Mouse (Mus musculus): ENCODE measurements around the gene Fmo1.

Fmo1 gene

DNA sequence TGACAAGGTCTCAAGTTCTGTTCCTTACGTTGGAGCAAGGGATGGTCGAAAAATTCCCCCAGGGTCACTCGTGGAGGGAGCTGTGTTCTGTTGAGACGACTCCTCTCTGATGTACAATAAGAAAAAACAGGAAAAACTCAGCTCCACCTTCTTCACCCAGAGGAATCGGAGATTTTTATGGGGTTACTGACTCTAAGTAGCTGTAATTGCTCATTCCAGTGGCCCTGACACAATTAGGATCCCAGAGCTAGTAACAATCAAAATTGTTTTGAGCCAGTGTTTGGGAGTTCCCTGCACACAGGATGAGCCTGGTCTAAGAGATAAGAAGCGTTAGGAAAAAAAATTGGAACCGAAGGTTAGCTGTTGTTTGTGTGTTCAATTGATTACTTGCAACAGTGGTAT is at the start of gene Fmo1:
TSS of gene Fmo1 (minus strand) at position 331 of the 402 bp plus-strand sequence.
- DNase-seq (ENCODE audit: extremely low spot score): no peak

DNA sequence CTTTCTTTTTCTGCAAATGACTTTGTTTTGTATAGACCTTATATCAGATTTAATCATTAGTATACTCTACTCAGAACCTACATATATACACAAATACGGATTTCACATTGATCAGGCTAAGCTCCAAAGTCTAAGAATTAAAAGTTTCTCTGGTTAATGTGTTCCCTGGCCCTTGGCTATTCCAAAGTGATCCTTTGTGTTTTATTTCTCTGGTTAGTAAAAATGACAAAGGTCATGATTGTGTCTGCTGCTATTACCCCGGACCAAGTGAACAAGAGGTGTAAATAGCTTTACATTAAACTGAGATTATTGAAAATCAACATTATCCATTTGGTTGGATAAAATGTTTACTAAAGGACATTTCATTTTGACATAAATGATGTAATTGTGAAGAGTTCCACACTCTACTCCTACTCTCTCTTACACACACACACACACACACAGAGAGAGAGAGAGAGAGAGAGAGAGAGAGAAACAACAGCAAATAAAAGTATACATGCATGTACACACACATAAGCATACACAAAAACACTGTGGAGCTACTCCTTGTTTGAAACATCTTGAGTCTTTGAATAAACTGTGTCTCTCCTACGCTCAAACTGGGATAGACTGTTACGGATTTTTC is 48.6 kb upstream of the Fmo1 start:
- DNase-seq (ENCODE audit: extremely low spot score): no peak

DNA sequence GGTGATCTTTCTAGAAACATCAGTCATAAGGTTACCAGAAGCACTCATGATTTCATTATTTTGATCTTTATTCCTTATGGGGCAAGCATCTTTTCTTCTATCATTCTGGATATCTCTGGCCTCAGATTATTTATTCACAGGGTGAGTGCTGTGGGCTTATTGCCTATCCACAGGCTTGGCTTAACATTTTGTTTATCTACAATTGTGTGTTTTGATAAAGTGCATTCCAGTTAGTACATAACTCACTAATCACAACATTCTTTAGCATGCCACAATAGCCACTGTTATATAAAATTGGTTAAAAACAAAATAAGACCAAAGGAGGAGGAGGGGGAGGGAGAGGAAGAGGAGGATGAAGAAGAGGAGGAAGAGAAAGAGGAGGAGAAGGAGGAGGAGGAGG is 45.7 kb upstream of the Fmo1 start:
- no peak for DNase-seq (ENCODE audit: extremely low spot score)

DNA sequence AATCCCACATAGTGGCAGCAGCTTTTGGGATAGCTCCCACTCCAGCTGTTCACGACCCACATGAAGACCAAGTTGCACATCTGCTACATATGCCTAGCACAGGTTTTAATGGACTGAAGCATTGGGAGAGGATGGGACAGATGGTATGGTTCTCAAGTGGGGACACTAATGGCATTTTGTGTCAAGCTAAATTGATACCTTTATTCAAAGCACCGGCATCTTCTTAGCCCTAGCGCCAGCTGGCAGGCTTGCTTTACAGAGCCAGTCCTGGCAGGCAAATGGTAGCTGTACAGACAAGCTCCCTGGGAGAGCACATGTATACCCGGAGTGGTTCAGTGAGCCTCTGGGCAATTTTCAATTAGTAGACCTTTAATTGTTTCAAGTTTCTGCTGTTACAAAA is 35.5 kb upstream of the Fmo1 start:
- DNase-seq (ENCODE audit: extremely low spot score): no peak

DNA sequence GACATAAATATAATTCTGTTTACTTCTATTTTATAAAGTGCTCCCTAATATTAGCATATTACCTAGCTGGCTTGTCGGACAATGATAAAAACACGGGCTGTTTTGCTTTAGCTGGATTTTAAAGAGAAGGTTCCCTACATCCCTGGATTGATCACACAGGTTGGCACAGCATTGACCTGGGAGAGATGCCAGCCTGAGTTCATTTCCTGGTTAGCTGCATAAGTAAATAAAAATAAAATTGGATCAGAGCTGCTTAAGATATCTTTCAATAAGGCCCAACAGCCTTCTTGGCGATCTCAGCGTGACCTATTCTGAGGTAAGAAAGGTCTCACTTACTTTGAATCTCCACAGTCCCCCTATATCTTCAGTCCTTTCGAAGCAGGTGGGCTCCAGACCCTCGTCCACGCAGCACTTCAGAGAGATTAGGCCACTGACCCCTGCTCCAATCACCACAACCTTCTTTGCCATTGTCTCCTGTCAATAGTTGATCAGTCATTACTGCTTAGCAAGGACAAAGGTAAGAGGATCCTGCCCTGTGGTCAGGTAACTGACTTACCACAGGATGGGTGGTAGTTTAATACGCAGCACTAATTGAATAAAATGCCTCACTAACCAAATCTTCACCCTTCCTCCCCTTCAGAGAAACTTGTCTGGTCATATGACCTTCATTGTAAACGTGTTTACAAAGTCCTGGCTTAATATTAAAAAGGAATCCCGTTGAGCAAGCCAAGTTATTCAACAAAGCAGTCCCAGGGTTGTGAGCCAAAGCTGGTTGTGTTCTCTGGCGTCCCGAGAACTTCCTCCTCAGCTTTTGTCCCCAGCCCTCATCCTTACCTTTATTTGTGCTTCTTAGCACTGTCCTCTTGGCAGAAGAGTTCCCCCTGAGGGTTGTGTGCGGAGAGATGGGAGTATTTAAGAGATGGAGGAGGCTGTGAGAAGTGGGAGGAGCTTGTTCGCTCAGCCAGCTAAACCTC is 31.7 kb upstream of the Fmo1 start, which contains the start of gene Fmo2:
TSS of gene Fmo2 (minus strand) at position 889 of the 974 bp plus-strand sequence.
- DNase-seq (ENCODE audit: extremely low spot score): no peak

DNA sequence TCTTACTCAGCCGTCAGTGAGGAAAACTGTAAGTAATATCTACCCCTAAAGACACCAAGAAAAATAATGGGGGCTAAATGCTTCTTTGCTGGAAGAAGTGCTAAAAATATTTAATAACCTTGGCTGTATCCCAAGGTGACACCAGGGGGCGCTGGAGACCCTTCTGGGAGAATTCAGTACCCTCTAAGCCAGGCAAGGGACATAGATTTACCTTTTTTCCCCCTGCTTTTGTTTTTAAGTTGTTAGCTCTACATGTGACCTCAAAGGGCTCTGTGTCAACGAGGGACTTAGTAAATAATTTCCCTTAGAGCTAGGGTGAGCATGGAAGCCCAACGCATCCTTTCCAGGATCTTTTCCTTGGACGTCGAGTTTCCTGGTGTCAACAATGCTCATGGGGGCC is 29.5 kb upstream of the Fmo1 start:
- peak; percentile 57 for DNase-seq (ENCODE audit: extremely low spot score)

DNA sequence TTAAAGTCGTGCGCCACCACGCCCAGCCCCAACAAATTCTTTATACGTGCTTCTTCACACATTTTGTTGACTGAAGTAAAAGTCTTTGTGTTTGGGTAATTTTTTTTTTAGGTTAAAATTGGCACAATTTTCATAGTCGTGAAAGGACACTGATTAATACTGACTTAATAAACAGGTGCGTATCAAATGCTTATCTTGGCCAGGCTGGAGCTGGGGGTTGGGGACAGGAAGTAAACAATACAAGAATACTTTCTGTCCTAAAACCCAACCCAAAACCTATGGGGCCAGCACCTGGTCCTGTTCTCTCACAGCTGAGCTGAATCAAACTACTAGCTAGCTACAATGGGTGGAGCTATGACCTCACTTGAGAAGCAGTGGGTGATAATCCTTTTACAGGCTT is 26.6 kb upstream of the Fmo1 start:
- no peak for DNase-seq (ENCODE audit: extremely low spot score)

DNA sequence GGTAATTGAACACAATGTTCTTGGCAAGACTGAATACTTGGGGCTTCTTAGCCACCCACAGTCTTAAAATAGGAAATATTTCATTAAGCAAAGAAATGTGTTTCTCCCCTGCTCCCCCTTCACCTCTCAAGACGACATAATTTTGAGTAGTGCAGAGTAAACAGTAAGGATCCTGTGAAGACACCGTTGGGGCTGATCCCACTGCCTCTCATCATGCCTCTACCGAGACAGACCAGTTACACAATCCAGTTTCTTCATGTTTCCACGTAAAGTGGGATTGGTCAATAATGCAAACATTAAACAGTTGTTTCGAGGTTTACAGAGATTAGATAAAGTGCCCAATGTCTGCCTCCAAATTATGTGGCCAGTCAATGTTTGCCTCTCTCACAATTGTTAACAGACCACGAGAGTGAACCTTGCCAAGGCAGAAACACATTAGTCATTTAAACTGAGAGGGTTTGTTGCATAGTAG is 25.6 kb upstream of the Fmo1 start:
- no peak for DNase-seq (ENCODE audit: extremely low spot score)

DNA sequence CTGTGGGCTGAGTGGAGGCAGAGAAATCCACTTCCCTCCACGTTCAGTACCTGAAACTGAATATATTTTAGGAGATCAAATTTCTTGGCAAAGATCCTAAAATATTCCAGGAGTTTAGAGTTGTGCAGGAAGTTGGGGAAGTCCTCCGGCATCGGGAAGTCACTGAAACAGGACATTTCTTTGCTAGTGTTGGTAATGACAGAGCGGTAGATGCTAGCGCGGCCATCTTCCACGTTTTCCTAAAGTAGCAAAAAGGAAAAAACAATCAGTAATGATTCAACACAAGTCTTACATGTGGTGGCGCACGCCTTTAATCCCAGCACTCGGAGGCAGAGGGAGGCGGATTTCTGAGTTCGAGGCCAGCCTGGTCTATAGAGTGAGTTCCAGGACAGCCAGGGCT is 22.2 kb upstream of the Fmo1 start:
- DNase-seq (ENCODE audit: extremely low spot score): no peak

DNA sequence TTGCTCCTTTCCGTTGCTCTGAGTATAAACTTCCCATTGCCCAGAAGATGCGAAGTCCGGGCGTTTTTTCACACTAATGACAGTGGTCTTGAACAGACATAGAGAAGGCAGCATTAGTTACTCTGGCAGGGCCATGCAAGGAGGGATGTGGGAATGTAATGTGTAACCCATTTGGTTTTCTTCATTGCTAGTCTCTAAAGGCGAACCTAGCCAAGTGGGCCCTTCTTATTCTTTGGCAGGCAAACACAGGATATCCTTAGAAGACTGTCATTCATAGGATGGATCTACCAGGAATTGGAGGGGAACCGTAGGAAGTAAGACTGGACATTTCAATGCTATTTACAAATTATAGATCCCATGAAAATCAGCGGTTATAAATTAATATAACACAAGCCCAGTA is 21.2 kb upstream of the Fmo1 start:
- no peak for DNase-seq (ENCODE audit: extremely low spot score)

DNA sequence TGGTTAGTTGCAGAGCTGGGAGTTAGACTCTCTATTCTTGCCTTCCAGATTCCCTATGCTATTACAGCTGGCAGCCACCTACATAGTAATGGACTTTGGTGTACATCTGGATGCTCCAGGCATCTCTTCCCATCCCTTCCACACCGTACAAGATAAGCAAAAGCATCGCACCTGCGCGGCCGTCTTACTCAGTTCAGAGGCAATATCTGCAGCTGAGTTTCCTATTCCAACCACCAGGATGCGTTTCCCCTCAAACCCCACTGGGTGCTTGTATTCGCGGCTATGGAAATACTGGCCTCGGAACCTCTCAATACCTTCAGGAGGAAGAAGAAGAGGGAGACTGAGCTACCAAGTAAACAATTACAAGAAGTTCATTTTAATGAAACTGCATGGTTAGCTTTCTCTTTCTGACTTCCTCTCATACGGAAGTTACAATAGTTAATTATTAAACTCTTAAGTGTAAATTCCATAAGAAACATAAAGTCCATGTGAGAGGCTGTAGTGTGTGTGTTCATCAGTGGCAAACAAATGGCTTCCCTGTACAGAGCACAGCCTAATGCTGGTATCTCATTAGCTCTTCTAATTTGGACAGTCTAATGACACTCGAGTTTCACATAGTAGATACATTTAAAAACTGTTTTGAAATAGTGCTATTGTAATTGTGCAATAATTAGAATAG is 19.9 kb upstream of the Fmo1 start:
- DNase-seq (ENCODE audit: extremely low spot score): no peak

DNA sequence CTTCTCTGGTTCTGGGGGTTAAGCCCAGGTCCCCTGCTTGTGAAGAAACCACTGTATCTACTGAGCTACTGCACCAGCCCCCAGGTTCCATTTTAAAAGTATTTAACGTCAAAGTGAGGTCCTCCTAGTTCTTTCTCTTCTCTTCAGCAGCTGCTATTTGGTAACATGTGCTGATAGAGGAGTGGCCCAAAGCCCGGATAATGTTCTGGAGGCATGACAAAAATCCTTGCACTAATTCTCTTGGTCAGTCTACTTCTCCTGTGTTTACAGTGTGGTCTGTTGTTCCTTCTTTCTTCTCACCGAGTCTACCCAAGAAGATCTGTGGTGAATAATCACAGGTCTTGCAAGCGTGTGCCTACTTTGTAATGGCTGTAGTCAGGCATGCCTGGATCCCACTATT is 16.3 kb upstream of the Fmo1 start:
- no peak for DNase-seq (ENCODE audit: extremely low spot score)

DNA sequence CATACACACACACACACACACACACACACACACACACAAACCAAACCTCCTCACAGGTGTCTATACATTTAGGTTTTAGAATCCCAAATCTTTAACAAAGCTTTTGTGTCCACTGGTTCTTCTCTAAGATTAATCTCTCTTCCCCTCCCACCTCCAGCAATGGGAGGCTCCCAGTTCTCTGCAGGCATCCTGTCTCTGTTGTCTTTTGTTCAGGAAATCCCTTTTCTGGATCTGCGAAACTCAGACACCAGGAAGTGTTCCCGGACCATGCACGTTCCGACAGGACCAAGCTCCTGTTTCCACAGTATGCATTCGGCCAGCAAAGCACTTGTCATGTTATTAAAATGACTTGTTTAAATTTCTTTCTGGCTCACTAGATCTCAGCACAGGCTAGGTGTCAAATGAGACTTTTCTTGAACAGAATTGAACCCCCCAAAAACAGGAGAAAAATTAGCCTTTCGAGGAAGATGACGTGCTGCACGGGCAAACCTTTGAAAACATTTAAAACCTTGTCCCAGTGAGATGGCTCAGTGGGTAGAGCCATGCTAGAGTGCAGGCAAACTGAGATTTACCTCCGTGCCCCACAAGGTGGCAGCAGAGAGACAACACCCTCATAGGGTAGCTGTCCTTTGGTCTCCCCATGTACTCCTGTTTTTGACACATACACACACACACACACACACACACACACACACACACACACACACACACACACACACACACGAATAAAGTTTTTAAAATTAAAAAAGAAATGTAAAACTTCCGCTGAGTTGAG is 13.4 kb upstream of the Fmo1 start:
- peak; percentile 33 for DNase-seq (ENCODE audit: extremely low spot score)

DNA sequence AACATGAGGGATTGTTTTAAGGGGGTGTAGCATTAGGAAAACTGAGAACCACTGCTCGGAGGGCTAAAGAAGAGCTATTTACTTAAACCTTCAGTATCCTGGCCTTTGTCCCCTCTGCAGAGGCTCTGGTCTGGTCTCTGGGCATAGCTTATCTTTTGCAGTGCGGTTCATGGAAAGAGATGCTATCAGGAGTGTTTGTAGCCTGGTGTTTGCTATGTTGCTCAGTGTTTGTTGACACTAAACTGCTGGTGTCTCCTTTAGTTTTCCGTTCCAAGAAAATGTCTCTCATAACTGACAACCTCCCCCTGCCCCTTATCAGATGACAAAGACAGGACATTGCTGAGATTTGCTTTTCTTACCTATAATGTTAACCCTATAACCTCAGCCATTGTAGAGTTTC is 8.7 kb upstream of the Fmo1 start:
- DNase-seq (ENCODE audit: extremely low spot score): no peak

DNA sequence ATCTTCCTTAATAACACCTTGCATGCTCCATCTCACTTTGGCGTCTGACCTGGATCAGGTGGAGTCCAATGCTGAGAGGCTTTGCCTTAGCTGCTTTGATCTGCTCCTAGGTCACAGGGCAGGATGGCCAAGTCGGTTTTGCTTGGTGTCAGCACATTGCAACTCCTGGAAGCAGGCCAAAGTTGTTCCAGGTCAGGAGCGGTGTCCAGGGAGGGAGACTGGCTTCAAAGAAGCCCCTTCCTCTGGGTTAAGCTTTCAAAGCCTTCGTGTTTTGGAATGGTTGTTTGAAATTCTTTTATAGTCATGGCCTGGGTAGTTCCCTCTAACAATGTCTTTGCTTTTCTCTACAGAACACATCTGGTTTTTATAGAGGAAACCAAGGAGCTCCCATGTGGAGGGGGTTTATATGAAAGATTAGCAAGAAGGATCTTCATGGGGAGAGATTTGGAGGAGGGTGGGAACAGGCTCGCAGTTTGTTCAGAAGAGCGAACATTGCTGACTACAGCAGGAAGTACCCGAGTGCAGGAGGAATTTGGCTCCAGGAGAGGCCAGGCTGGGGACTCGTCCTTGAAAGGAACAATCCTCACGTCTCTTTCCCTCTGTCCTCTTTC is 5.4 kb upstream of the Fmo1 start:
- DNase-seq (ENCODE audit: extremely low spot score): peak; percentile 16

DNA sequence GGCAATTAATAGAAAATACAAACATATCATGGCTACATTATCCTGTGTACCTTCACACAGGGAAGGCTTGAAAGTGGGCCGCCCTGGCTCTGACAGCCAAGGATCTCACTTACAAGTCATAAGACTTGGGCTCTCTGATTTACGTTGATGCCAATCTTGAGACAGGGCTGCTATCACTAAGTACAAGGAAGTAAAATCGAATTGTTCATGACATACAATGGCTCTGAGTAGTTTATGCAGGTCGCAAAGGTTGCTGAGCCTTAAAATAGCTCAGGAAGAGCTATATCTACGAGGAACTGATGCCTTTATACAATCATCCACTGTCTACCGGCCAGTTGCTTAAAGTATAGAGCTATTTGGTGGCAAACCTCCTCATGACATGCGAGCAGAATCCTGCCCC is 4.6 kb upstream of the Fmo1 start:
- DNase-seq (ENCODE audit: extremely low spot score): no peak

DNA sequence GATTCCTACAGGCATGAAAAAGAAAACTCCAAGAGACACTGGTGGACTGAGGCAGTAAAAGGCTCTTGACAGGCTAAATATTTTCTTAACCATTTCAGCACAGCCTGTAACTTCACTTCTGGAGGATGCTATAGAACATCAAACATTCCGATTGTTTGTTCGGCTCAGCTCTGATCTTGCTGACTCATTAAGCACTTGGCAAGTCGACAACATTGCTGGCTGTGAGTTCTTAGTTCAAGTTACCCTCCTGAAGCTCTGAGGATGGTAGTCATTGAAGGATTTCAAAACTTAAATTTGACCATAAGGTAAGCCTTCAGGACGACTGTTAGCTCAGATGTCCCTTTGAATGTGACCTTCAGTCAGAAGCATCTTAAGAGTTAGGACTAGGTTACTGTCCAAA is 986 bp upstream of the Fmo1 start:
- DNase-seq (ENCODE audit: extremely low spot score): no peak

DNA sequence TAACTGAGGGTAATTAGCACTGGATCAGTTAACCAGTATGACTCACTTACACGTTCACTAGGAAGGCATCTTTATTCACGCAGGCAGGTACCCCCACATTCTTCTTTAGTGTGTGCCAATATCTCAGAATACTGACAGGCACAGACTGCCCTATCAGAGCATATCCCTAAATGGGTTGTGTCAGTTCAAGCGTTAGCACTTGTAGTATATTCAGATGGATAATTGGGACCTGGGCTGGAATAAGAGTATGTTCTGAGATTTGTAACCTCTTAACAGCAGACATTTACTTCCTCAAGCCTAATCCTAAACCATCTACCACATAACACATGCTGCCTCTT is 948 bp downstream of the Fmo1 start:
- no peak for DNase-seq (ENCODE audit: extremely low spot score)

DNA sequence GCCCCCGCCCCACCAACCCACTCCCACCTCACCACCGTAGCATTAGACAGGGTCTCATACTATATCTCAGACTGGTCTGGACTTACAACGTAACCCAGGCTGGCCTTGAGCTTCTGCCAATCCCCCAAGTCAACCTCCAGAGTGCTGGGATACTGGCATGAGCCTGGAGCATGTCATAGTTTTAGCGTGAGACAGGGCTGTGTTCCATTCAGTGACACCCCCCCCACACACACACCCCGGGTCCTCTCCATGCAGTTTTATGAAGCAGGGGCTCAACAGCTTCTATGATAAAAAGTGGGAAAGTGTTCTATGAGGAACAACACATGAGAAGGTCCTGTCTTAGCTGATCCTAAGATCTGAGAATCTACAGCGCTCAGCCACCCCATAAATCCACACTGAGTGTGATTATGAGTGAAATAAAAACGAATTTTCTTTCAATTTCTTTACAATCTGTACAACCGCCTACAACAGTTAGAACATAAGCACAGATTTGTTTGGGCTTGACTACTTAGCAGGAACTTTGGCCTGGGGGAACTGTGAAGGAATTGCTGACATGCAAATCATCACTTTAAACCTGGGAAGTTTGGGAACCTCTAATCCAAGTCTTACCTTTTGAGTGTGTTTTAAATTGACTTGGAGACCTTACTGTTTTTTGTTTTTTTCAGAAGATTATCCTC is 1.5 kb downstream of the Fmo1 start:
- no peak for DNase-seq (ENCODE audit: extremely low spot score)

DNA sequence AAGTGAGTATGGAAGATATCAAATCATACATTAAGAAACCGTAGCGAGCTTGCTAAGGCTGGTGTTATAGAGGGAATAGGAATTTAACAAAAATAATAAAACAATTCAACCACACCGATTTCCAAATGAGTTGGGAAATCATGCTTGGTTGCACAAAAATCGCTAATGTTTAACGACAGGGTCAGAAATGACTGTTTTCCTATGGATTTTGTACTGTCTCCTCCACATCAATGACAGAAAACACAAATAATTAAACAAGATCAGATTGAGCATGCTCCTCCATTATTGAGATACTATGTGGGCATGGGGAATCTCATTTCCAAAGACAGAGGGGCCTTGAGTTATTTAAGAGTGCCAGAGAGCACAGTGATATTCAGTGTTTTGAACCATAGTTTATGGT is 2.1 kb downstream of the Fmo1 start:
- DNase-seq (ENCODE audit: extremely low spot score): no peak

DNA sequence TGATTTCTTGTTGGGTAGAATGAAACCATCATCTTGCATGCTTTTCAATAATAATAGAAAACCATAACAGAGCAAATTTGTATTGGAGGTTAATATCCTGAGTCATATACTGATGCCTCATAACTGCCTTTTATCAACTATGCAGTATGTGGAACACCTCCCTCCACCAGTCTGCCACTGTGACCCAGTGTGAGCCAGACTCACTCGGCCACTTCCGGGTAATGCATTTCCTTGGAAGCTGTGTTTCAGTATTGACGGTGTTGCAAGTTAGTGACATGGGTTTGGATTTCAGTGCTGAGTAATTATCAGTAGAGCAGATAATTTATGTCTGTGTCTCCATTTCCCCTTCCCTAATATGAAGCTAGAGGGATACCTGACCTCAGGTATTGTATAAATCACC is 2.8 kb downstream of the Fmo1 start:
- DNase-seq (ENCODE audit: extremely low spot score): no peak
